Mouse (Mus musculus): ENCODE measurements around the gene Rad1. TPM values are rescaled to one million over a fixed set of nuclear protein-coding genes. Genes with fewer than 3 reads are reported as not detected.
"Not testable (repeated sequence)": the region's sequence is repeated elsewhere in the genome, so short reads cannot be mapped to it uniquely, and the experiment has no call there.

Rad1 gene
- polyA plus RNA-seq, 1 experiment from 2014 or later = 32.5 TPM

DNA sequence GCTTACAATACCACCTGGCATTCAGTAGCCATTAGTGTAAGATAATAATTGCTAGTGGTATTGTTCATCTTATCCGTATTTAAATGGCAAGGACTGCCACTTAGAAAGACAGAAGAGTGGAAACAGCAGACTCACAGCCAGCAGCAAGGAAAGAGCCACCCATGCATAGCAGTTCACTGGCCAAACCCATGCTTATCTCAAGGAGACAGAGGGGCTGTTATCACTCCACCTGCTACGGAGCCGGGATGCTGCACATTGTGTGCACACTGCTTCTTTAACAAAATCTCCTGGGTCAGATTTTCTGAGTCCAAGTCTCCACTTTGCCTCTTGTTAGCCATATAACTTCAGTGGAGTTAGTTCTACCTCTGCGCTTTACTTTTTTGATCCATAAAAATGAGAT is 45.5 kb downstream of the Rad1 start:
- Histone ChIP-seq H3K9me3 (no peaks in the 10 kb centered on the region), H3K4me3 (no peak overlapping the region), H3K27me3 (no peaks in the 10 kb centered on the region), H3K9ac (no peak overlapping the region), H3K27ac (replicated peaks) (no peak overlapping the region), H3K4me1 (replicated peaks) (no peaks in the 10 kb centered on the region), H3K4me2 (no peak overlapping the region), H3K36me3 (no peaks in the 10 kb centered on the region)
- no peak for ATAC-seq (ENCODE audit: low read depth)
- 90% methylated on average over 4 of the region's 4 CpGs for WGBS

DNA sequence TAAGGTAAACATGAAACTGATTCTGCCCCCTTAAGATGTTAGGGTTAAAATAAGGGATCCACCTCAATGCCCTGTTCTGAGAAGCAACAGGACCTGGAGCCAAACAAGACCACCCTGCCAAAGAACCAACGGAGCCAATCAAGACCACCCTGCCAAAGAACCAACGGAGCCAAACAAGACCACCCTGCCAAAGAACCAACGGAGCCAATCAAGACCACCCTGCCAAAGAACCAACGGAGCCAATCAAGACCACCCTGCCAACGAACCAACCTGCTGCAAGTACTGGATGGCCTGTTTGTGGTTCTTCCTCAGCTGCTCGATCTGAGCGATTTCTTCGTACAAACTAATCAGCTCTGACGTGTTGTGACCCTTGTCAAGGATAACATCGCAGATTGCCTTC is 47.5 kb downstream of the Rad1 start:
- not testable (repeated sequence) for H3K9me3 ChIP-seq; H3K27ac ChIP-seq (replicated peaks); H3K4me3 ChIP-seq; H3K9ac ChIP-seq; ATAC-seq (ENCODE audit: low read depth); H3K4me1 ChIP-seq (replicated peaks); H3K4me2 ChIP-seq; H3K27me3 ChIP-seq; H3K36me3 ChIP-seq
- 95% methylated on average over 10 of the region's 10 CpGs for WGBS

DNA sequence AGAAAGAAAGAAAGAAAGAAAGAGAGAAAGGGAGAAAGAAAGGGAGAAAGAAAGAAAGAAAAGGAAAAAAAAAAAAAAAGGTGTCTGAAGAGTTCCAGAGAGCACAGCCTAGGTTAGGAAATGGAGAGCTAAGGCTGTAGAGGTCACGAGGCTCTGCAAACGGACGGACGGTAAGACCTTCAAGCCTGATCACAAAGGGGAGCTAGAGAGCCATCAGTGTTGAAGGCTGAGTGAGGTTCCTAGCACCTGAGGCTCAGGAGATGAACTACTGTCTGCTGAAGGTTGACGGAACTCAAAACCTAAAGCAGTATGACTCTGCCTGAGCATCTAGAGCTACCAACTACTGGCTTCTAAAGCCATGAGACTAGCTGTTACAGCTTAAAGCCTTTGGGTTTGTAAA is 48.8 kb downstream of the Rad1 start:
- no peak overlapping the region for H3K4me3 ChIP-seq
- H3K36me3 ChIP-seq = no peaks in the 10 kb centered on the region
- no peak overlapping the region for H3K9ac ChIP-seq
- ATAC-seq (ENCODE audit: low read depth) = no peak
- H3K27me3 ChIP-seq = no peaks in the 10 kb centered on the region
- no peak overlapping the region for H3K27ac ChIP-seq (replicated peaks)
- no peak overlapping the region for H3K4me2 ChIP-seq
- 82% methylated on average over 5 of the region's 5 CpGs for WGBS
- H3K4me1 ChIP-seq (replicated peaks) = no peaks in the 10 kb centered on the region
- no peaks in the 10 kb centered on the region for H3K9me3 ChIP-seq

DNA sequence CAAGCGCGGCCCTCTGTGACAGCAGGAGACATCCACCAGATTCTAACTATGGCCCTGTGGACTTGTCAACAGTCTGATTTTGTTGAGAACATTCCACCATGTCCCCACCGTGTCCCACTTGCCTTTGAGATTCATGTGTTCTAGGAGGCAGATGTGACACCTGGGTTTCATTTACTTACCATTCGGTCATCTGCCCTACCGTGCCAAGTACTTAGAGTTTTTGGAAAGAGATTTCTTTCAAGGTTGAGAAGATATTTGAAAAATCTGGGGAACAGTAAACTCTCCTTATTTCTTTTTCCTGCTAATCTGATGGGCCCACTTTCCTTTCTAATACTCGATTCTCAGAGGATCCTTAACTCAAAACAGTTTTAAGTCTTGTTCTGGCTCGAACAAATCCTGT is 50.2 kb downstream of the Rad1 start:
- no peak overlapping the region for H3K4me3 ChIP-seq
- ATAC-seq (ENCODE audit: low read depth) = no peak
- no peak overlapping the region for H3K27ac ChIP-seq (replicated peaks)
- no peaks in the 10 kb centered on the region for H3K27me3 ChIP-seq
- no peak overlapping the region for H3K9ac ChIP-seq
- H3K36me3 ChIP-seq = no peaks in the 10 kb centered on the region
- no peaks in the 10 kb centered on the region for H3K9me3 ChIP-seq
- no peaks in the 10 kb centered on the region for H3K4me1 ChIP-seq (replicated peaks)
- 86% methylated on average over 7 of the region's 7 CpGs for WGBS
- H3K4me2 ChIP-seq = no peak overlapping the region

DNA sequence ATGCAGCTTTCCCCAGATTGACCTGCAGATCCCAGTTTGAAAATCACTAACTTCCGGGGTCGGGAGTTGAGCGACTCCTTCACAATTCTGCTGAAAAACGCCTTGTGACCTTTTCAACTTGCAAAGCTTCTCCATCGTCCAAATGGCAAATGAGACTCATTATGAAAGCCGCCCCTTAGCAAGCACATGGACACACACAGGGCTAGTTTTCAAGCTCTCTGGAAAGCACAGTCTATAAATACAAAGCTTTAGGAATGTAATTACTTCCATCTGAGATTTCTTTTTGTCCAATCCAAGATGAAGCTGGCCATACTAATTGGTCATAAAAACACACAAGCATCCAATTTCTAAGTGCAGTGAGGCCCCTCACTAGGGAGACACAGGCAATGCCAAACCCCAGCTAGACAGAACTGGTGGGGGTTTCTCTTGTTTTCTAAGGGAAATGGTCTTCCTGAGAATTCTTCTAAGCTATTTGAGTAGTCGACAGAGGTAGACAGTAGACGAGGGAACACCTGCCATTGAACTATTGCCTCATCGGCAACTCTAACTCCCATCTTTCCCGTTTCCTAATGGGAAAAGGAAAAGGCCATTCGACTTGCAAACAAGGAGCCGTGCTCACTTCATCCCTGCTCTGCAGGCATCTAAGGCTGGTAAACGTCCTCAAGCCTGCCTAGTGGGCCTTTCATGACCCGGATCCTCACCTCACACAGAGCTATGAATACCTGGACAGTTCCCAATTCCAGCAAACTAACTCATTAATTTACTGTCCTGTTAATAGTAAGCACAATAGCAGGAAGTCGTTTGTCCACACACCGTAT is 54.7 kb downstream of the Rad1 start:
- 68% methylated on average over 16 of the region's 16 CpGs for WGBS
- Histone ChIP-seq H3K9me3 (no peaks in the 10 kb centered on the region), H3K27me3 (no peaks in the 10 kb centered on the region), H3K4me1 (replicated peaks) (no peaks in the 10 kb centered on the region), H3K36me3 (no peaks in the 10 kb centered on the region), H3K9ac (no peak overlapping the region), H3K4me3 (no peak overlapping the region), H3K4me2 (no peak overlapping the region), H3K27ac (replicated peaks) (no peak overlapping the region)
- no peak for ATAC-seq (ENCODE audit: low read depth)

Other genes starting within 250 kb of the Rad1 start
- not detected in 2 replicates for gene Gm21973, start 160.6 kb upstream of the Rad1 start, polyA plus RNA-seq (2015; fragmentation: Nextera tagmentation; extraction: Ambion mirVana)
- gene Agxt2, start 127.5 kb upstream of the Rad1 start, polyA plus RNA-seq (2015; fragmentation: Nextera tagmentation; extraction: Ambion mirVana) = not detected in 2 replicates
- gene Dnajc21, start 15.5 kb upstream of the Rad1 start, polyA plus RNA-seq (2015; fragmentation: Nextera tagmentation; extraction: Ambion mirVana) = 12.0 and 12.5 TPM in 2 replicates
- 69.6 and 77.6 TPM in 2 replicates for gene Brix1, start 71 bp upstream of the Rad1 start, polyA plus RNA-seq (2015; fragmentation: Nextera tagmentation; extraction: Ambion mirVana)
- not detected in 2 replicates for gene Ttc23l, start 72.7 kb downstream of the Rad1 start, polyA plus RNA-seq (2015; fragmentation: Nextera tagmentation; extraction: Ambion mirVana)
- 19.9 and 28.0 TPM in 2 replicates for gene Rai14, start 228.6 kb downstream of the Rad1 start, polyA plus RNA-seq (2015; fragmentation: Nextera tagmentation; extraction: Ambion mirVana)